Mouse (Mus musculus) E14TG2a.4 (cell line): ENCODE data around the gene E2f4.
A peak's percentile ranks its signal among the peaks of the same experiment; 100 is the strongest.
"Not testable (repeated sequence)": the region's sequence is repeated elsewhere in the genome, so short reads cannot be mapped to it uniquely, and the experiment has no call there.

Experiments
- H3K27me3 ChIP-seq: 2 replicates; pipeline ENCODE4 v1.6.1; 2014; ENCODE audit warnings: low read length, control low read depth; ENCODE audit not compliant: insufficient read depth
- H3K36me3 ChIP-seq: 2 replicates; pipeline ENCODE4 v1.6.1; 2014; ENCODE audit warnings: low read length, control low read depth; ENCODE audit not compliant: insufficient read depth
- H3K4me1 ChIP-seq: replicated peaks from 2 replicates; pipeline ENCODE4 v1.6.1; 2014; ENCODE audit warnings: low read depth, low read length, control low read depth
- H3K4me3 ChIP-seq: replicated peaks from 2 replicates; pipeline ENCODE4 v1.5.1; 2014; ENCODE audit warnings: mild to moderate bottlenecking, low read length
- H3K9me3 ChIP-seq: 2 replicates; pipeline ENCODE4 v1.6.1; 2014; ENCODE audit warnings: low read length, control low read depth
- CTCF ChIP-seq: conservative IDR thresholded peaks from 2 replicates; pipeline ENCODE4 v1.5.1; 2014; ENCODE audit warnings: low read length
- NANOG ChIP-seq: IDR thresholded peaks from 2 replicates; pipeline ENCODE4 v1.6.1; 2014; ENCODE audit warnings: borderline replicate concordance, low read length, mixed read lengths
- POU5F1 ChIP-seq: IDR thresholded peaks from 2 replicates; pipeline ENCODE4 v1.6.1; 2014; ENCODE audit warnings: low read length, borderline replicate concordance

The E2f4 gene

DNA sequence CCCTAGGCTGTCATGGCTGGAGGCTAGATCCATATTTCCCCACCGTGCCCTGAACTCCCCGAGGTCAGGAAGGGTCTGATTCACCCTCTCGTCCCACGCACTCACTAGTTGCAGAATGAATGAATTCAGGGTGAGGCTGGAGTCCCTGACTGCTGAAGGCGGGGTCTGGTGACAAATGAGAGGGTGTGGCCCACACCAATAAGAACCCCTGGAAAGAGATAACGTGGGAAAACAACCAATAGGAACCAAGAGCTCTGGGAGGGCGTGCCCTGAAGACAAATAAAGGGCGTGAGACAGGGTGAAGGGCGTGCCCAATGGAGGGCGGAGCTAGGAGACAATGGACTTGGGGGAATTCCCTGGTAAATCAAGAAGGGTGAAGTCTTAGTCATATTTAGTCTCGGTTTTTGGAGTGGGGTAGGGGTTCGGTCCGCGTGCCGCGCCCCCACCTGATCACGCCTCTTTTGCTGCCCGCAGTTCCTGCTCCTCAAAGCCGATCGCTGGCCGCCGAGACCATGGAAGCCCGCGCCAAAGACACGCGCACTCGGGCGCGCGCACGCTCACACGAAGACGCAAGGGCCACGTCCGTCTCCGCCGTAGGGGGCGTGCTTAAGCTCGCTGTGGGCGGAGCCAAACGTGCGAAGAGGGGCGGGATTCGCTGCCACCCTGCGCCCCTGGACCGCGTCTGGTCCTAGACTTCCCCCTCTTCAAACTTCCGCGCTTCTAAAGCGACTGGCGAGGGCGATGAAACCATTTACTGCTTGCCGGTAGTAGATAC lies 8.3 kb upstream of the E2f4 start:
- H3K4me1 ChIP-seq: peaks cover 67% of the 10 kb centered on the region
- H3K27me3 ChIP-seq: peaks cover 48% of the 10 kb centered on the region
- peak overlapping the region; percentile 87 for H3K4me3 ChIP-seq
- no peaks in the 10 kb centered on the region for H3K9me3 ChIP-seq
- H3K36me3 ChIP-seq: peaks cover 15% of the 10 kb centered on the region
- TF ChIP-seq POU5F1 (no peak), CTCF (no peak), NANOG (no peak)

- Histone ChIP-seq H3K27me3 (peaks cover 42% of the 10 kb centered on the region), H3K36me3 (peaks cover 10% of the 10 kb centered on the region), H3K4me3 (peak within 1 kb of the TSS; percentile 87), H3K9me3 (no peaks in the 10 kb centered on the region), H3K4me1 (peaks cover 73% of the 10 kb centered on the region)
- TF ChIP-seq CTCF (no peak; the same call in 1 of the 2 replicates), POU5F1 (no peak), NANOG (no peak)
These were observed 7.5 kb upstream of the E2f4 start, which contains the start of gene 4931428F04Rik for GRCm38 (mm10) chr8:105289805-105290460. TSS of gene 4931428F04Rik (minus strand) at chr8:105289864.

GRCm38 (mm10) chr8:105290554-105291314 lies 6.7 kb upstream of the E2f4 start:
- TF ChIP-seq NANOG: no peak
- TF ChIP-seq CTCF: peak; percentile 94
- TF ChIP-seq POU5F1: no peak
- Histone ChIP-seq H3K36me3 (peaks cover 3% of the 10 kb centered on the region; the same call in 1 of the 2 replicates), H3K9me3 (no peaks in the 10 kb centered on the region), H3K27me3 (peaks cover 34% of the 10 kb centered on the region), H3K4me1 (peaks cover 73% of the 10 kb centered on the region), H3K4me3 (peak overlapping the region; percentile 87)

GRCm38 (mm10) chr8:105291364-105291763 lies 6.1 kb upstream of the E2f4 start:
- Histone ChIP-seq H3K27me3 (peaks cover 30% of the 10 kb centered on the region), H3K4me1 (peaks cover 73% of the 10 kb centered on the region)
- not testable (repeated sequence) for H3K9me3 ChIP-seq, H3K36me3 ChIP-seq, H3K4me3 ChIP-seq

DNA sequence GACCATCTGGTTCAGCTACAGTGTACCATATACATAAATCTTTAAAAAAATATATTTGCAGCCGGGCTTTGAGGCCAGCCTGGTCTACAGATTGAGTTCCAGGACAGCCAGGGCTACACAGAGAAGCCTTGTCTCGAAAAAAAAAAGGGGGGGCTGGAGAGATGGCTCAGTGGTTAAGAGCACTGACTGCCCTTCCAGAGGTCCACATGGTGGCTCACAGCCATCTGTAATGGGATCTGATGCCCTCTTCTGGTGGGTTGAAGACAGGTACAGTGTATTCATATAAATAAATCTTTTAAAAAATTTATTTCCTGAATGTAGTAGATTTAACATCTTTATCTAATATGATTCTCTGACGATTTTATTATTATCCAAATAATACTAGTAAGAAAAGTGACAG lies 5.7 kb upstream of the E2f4 start:
- H3K36me3 ChIP-seq, H3K4me3 ChIP-seq, H3K9me3 ChIP-seq: not testable (repeated sequence)
- H3K4me1 ChIP-seq: peaks cover 73% of the 10 kb centered on the region
- H3K27me3 ChIP-seq: peaks cover 27% of the 10 kb centered on the region

DNA sequence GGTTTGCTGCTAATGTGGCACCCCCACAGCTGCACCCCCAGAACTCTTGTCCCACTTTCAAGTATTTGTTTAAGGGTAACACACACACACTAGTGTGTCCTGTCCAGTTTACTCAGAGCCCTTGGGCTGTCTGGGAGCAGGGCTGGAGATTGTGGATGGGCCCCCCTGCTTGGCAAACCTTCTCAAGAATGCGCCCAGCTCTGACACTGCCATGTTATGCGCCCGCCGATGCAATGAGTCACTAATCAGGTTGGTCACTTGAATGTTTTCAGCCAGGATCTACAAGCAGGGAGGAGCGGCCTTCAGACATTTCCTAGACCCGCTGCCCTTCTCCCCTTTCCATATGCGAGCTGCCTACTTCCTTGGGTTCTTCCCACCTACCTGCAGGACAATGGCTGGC lies 5.0 kb upstream of the E2f4 start:
- H3K36me3 ChIP-seq: no peaks in the 10 kb centered on the region
- peaks cover 26% of the 10 kb centered on the region for H3K27me3 ChIP-seq
- peaks cover 77% of the 10 kb centered on the region for H3K4me1 ChIP-seq
- no peaks in the 10 kb centered on the region for H3K9me3 ChIP-seq
- peak overlapping the region; percentile 79 for H3K4me3 ChIP-seq
- TF ChIP-seq NANOG: no peak
- TF ChIP-seq POU5F1: no peak
- TF ChIP-seq CTCF: no peak

- Histone ChIP-seq H3K4me1 (peaks cover 75% of the 10 kb centered on the region), H3K4me3 (peak overlapping the region; percentile 79), H3K27me3 (peaks cover 26% of the 10 kb centered on the region), H3K36me3 (peaks cover 3% of the 10 kb centered on the region), H3K9me3 (no peaks in the 10 kb centered on the region)
- TF ChIP-seq POU5F1 (no peak), CTCF (no peak), NANOG (no peak)
These were observed 4.1 kb upstream of the E2f4 start for GRCm38 (mm10) chr8:105293405-105293804.

DNA sequence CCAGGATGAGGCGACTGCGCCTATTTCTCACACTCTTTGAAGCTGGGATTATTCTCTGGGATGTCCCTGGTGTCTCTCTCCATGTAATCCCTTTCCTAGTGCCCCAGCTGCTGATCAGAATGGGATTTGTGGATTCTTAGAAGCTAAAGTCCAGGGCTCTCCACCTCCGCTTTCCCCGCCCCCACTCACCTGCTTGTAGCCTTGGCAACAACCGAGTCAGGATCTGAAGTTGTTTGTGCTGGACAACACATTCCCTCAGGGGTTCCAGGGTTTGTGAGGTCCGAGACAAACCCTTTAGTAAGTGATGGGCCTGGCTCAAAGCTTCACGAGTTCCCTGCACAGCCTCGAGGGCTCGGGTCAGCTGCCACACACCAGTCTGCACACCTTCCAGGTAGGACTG lies 2.7 kb upstream of the E2f4 start:
- Histone ChIP-seq H3K36me3 (peaks cover 17% of the 10 kb centered on the region), H3K27me3 (peaks cover 24% of the 10 kb centered on the region), H3K9me3 (no peaks in the 10 kb centered on the region), H3K4me1 (peaks cover 81% of the 10 kb centered on the region), H3K4me3 (peak overlapping the region; percentile 77)
- no peak for TF ChIP-seq NANOG
- TF ChIP-seq CTCF: no peak
- no peak for TF ChIP-seq POU5F1

DNA sequence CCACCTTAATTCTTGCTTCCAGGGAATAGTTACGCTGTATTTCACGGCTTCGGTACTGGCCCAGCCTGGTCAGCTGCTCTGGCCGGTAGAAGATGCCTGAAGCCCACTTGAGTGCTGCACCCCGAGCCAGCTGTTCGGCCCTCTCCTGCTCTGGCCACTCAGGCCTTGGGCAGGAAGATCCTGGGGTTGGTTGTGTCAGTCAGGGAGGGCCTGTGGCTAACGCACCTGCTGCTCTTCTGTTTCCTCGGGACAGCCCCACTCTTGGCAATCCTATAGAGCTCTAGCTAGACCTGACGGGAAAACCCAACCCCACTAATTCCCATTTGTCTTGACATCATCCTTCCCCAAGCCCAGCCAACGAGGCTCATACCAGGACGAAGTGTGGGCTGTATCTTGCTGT lies 2.2 kb upstream of the E2f4 start:
- Histone ChIP-seq H3K36me3 (peaks cover 22% of the 10 kb centered on the region), H3K4me3 (peak overlapping the region; percentile 77), H3K4me1 (peaks cover 81% of the 10 kb centered on the region), H3K27me3 (peaks cover 20% of the 10 kb centered on the region), H3K9me3 (no peaks in the 10 kb centered on the region)
- TF ChIP-seq CTCF (no peak), POU5F1 (no peak), NANOG (no peak)
